In the genomic region with DNA sequence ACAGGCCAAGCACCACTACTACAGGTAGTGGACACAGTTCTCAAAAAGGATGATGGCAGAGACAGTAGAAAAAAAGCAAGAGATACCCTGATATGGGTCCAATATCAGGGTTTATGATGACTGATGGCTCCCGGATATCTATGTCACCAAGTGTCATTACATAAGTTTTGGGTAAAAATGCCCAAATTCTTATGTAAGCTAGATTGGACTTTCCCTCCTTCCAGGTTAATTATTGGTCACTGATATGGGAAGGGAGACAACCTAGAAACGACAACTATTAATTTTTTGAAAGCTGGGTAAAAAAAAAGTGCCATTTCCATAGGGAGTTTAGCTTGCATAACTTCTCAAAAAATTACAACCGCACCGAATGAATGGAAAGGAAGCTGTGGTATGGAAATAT, we compare ENCODE assay signal across 14 mouse cellular contexts.
"Had no signal": no experiment of that assay in that cellular context is flagged by ENCODE, and none has a peak within 500 bp of the region (broad histone marks: within the 10 kb centered on the region; RNA-seq: fewer than 3 reads in every experiment).

No protein-coding gene starts in this region.

- DNase-seq: gastrocnemius, adult 2 months; gastrocnemius, postnatal 10 days; gastrocnemius, postnatal 25 days; heart, adult 18-20 months; heart, postnatal 10 days; heart, postnatal 4 days; kidney, adult 11 months; kidney, postnatal 14 days; layer of hippocampus, adult 9-11 months; layer of hippocampus, postnatal 36 days; left cerebral cortex, postnatal 4 days had no signal

- ATAC-seq: hindbrain, postnatal 0 days; intestine, embryonic 16.5 days; liver, embryonic 12.5 days had no signal
